Mouse (Mus musculus) left cerebral cortex, postnatal 36 days (tissue): Measurements from ENCODE around the gene Fer. TPM values are rescaled to one million over a fixed set of nuclear protein-coding genes. Genes with fewer than 3 reads are reported as not detected.

Experiments used
- DNase-seq, 2 experiments: peaks; one replicate each; pipeline ENCODE4 v3.0.0; 2021 to 2022; ENCODE audit warnings: low spot score in 2 of 2, mixed read lengths in 1 of 2
- intact Hi-C: fragments of 180-260 bp; cut with DNase I; formaldehyde crosslinking; loops from one replicate; pipeline ENCODE4 v1.15.1; 2025
- total RNA-seq, 2 experiments: library from RNA; stranded (reverse); gene quantifications; 2 replicates each; pipeline ENCODE4 v1.2.3; 2021

Gene Fer
- total RNA-seq, 2 experiments from 2014 or later, result 28.5 to 30.6 TPM

DNA sequence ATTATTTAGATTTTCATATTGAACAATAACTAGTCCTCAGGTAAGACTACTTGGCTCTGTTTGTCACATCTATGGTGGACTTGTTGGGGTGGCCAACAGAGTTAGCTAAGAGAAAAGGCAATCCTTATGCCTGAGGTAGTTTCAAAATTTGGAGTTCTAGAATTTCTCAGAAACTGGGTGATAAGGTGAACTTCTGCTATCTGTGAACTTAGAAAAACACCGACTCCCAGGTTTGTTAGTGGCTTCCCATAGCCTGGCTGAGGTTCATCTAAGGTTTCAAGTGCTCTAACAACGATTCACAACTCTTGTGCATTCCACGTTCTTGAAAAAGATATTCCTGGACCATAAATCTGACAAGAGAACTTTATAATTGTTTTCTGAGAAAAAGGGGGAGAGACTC is 463 bp upstream of the Fer start:
- intact Hi-C loops, result no loop called here
- no peak for DNase-seq

DNA sequence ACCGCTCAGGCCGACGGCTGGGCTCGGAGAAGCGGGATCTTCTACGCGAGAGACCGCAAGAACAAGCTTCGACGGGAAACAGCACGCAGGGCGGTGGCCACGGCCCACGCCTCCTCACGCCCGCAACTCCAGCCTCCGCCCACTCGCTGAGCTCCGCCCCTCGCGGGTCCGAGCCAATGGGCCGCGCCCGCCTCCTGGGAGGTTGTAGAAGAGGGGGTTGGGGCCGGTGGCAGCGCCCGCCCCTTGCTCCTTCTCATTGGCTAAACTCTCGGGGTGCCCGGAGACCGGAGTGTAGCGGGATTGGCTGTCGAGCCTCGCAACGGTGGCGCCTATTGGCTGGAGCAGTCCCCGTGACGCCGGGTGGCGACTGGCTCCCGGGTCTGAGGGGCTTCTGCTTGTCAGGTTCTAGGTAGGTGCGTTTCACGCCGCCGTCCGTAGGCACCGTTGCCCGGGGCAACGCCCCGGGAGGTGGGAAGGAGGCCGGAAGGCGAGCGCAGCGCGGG is 836 bp downstream of the Fer start, which contains the start of gene A930002H24Rik:
Gene A930002H24Rik, minus strand, starts transcription at position 145 of the 503 bp plus-strand sequence.
- intact Hi-C loops, result loop anchor here (1.0 kb wide), 1 partner anchor 14 kb away; no protein-coding TSS in a partner anchor
- peak; percentile 98 to 99 for DNase-seq

DNA sequence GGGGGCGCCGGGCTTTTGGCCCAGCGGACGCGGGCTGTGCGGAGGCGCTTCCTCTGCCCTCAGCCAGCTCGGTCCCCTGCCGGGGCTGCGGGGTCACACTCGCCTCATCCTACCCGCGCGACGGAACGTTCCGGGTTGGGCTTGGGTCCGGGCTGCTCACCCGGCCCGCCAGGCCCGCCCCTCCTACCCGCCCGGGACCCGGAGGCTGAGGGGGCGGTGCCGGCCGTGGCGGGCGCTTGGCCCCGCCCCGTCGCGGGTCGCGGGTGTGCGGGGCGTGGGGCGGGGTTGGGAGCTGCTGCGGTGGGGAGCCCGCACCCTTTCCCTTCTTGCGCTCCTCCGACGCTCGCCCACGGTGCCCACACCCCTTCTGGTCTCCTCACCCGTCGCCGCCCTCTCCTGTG is 1.3 kb downstream of the Fer start:
- DNase-seq, result no peak
- intact Hi-C loops, result no loop called here

DNA sequence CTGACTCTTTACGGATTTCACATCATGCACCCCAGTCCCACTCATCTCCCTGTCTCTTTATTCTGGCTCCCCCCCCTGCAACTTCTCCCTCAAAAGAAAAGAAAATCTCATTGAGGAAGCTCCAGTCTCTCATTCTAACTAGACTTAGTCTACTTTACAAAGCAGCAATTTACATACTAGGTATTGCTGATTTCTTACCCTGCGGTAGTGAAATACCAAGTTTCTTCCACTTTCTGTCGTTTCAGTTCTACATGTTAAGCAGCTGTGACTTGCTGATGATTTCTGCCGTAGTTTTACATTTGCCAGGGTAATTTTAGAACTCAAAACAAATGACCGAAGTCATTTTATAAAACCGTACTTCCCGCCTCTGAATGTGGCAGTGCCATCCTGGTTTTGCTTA is 8.9 kb downstream of the Fer start:
- intact Hi-C loops, result no loop called here
- no peak for DNase-seq

DNA sequence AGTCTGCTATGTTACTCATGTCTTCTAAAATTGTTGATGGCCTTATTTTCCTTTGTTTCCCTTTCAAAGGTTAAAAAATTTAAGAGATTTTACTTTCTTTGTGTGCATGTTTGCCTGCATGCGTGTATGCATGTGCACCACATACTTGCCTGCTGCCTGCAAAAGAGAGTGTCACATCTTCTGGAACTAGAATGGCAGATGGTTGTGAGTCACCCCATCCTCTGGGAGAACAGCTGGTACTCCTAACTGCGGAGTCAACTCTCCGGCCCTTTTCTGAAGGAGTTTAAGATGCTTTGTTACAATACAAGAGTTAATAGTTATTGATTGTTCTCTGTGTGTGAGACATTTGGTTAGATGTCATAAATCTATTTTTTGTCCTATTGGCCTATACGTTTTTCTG is 16.0 kb downstream of the Fer start:
- intact Hi-C loops, result no loop called here

DNA sequence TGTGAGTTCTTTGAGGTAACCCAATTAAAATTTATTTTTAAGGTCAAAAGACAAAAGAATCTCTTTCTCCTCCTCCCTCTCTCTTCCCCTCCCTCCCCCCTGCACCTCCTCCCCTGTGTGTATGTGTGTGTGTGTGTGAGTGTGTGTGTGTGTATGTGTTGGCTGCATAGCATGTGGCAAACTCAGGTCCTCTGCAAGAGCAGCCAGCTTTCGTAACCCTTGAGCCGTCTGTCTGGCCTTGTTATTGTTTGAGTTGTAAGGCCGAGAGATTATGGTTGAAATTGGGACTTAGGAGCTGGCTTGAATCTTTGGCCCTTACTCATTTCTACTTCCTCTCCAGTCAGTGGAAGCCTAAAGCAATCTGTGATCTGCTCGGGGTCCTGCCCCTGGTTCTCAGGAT is 17.1 kb downstream of the Fer start:
- intact Hi-C loops, result no loop called here
- DNase-seq, result no peak

More for the DNA sequence above, 16.0 kb downstream of the Fer start:
- DNase-seq, result peak in 1 of 2 experiments; percentile 15

DNA sequence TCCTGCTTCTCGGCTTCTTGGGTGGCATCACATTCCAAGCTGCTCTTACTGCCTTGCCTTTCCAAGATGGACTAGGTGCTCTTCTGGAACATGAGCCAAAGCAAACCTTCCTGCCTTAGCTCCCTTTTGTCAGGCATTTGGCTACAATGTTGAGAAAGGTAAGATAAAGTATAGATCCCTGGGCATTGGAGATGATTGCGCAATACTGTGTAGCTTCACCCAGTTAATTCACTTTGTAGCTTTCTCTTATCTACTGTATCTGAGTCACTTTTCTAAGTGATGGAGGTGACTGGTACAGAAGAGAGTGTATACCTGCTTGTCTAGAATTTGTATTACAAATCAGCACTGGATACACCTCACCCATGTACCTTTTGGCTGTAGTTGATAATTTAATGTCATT is 24.1 kb downstream of the Fer start:
- intact Hi-C loops, result no loop called here
- no peak for DNase-seq

DNA sequence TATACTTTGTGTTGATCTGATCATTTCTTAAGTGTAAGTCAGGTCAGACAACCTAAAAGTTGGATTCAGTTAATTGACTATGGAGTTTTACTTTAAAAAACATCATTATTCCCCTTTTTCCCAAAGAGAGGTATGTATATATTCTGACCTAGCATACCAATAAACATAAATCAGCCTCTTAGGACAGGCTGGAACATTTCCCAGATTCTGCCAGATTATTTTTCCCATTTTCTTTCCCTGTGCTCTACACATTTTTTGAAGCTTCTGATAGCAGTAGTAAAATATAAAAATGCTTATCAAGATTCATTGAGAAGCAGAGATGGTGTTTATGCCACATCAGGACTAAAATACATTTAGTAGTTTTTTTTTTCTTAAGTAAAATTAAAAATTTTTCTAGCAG is 27.7 kb downstream of the Fer start:
- intact Hi-C loops, result no loop called here
- no peak for DNase-seq

DNA sequence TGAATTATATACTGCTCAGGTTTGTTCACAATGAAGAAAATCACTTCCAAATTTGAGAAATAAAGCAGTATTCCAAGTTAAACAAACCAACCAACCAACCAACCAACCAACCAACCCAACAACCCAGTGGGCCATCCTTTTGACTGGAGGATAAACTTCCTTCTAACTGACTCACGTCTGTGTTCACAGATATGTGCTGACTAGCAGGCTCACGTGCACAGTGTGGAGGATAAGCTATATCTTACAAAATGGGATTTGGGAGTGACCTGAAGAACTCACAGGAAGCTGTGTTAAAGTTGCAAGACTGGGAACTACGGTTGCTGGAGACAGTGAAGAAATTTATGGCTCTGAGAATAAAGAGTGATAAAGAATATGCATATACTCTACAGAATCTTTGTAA is 33.0 kb downstream of the Fer start:
- no peak for DNase-seq
- intact Hi-C loops, result no loop called here

DNA sequence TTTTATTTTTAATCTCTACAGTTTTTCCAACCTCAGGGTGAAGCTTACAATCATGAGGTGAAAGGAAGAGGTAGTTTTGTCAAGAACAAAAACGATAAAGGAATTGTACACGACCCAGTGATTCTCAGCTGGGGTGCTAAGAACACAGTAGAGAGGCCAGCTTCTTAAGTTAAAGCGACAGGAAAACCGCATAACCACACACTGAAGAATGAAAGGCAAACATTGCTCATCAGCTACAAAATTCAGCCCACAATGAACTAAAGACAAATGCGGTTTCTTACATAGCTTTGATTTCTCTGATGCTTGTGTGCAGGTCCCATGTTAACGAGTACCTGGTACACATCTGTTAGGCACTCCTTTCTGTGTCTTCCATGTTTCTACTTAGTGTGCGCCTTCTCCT is 34.2 kb downstream of the Fer start:
- intact Hi-C loops, result no loop called here

DNA sequence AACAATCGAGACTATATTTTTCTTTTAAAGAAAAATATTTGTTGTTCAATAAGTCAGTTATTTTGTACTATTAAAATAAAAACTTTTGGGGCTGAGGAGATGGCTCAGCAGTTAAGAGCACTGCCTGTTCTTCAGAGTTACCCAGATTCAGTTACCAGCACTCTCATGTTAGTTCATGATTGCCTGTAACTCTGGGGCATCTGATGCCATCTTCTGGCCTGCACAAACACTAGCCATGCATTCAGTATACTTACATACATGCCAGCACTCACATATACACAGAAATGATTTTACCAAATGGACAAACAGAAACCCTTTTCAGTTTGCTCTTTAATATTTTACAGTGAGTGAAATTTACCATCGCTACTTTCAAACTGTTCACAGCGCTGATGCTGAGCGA is 46.4 kb downstream of the Fer start:
- no peak for DNase-seq
- intact Hi-C loops, result no loop called here

More for the DNA sequence above, 34.2 kb downstream of the Fer start:
- DNase-seq, result no peak

DNA sequence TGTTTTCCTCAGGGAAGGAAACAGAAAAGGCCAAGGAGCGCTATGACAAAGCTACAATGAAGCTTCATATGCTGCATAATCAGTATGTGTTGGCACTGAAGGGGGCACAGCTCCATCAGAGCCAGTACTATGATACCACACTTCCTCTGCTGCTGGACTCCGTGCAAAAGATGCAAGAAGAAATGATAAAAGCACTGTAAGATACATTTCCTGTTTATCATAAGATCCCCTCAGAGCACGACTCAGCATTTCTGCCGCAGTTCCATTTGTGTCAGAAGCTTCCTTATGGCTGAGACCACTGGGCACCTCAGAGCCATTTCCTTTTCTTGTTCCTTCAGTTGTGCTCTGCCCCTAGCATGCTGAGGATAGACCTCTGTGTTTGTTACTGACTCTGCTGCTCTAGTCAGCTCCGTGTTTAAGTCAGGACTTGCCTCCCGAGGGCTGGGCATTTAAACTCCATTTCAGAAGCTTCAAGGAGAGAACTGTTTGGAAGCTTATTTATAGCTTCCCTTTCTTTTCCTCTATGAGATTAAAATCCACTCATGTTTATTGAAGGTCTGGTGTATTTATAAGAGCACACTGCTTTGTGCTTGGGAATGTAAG is 58.8 kb downstream of the Fer start:
- intact Hi-C loops, result no loop called here
- no peak for DNase-seq

DNA sequence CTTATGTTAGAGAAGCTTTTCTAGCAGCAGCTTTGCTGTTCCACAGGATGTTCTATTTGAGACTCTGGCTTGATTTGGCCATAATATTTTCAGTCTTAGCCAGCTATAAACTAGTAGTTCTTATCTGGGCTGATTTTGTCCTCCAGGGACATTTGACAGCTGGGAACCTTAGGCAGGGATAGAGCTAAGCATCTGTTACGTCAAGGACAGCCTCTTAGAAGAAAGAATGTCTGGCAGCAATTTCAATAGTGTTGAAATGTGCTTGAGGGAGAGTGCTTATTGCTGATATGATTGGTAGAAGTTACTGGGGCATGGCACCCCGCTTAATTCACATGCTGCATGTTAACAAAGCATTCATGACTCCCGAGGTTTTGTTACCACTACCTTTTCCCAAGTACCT is 62.7 kb downstream of the Fer start:
- intact Hi-C loops, result no loop called here
- DNase-seq, result no peak

DNA sequence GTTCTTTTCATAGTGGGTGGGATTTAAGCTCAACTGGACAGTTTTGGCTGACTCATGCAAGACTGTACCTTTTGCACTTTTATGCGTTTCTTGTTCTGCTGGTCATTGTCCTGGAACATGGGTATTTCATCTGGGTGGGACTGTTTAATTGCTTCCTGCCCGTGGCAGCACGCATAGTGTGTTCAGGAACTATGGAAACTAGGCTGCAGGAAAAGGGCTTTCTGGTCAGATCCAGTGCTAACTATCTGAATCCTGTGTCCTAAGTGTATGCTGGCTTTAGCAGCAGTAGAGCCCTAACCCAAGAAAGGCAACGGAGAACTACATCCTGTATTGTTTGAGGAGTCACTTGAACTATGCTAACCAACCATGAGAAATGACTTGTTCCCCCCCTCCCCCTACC is 67.8 kb downstream of the Fer start:
- intact Hi-C loops, result no loop called here
- DNase-seq, result no peak

DNA sequence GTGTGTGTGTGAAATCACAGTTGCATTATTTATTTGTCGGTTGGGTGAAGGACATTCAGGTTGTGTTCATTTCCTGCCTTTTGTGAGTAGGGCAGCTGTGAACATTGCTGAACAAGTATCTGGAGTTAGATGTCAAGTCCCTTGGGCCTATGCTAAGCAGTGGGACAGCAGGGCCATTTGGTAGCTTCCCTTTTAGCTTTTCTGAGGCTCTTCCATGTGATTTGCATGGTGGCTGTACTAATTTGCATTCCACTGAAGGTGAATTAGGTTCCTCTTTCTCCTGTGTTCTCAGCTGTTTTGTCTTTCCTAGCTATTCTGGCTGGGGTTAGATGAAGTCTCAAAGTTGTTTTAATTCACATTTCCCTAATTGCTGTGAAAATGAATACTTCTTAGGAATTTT is 68.7 kb downstream of the Fer start:
- intact Hi-C loops, result no loop called here
- DNase-seq, result no peak

DNA sequence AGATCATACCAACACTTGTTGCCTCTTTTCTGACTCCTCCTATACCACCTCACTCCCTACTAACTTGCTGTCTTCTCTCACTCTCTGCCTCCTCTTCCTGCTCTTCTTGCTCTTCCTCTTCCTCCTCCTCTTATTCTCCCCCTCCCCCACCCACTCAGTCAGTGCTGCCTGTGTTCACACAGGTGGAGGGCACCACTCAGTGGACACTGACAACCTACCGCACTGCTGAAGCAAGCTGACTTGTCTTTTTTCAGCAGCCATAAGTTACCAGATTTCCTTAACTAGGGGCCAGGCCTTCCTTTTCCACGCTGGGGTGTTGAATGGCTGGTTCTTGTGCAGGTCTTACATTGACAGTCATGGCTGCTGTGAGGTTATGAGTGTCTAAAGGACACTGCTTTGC is 72.5 kb downstream of the Fer start:
- no peak for DNase-seq
- intact Hi-C loops, result no loop called here

DNA sequence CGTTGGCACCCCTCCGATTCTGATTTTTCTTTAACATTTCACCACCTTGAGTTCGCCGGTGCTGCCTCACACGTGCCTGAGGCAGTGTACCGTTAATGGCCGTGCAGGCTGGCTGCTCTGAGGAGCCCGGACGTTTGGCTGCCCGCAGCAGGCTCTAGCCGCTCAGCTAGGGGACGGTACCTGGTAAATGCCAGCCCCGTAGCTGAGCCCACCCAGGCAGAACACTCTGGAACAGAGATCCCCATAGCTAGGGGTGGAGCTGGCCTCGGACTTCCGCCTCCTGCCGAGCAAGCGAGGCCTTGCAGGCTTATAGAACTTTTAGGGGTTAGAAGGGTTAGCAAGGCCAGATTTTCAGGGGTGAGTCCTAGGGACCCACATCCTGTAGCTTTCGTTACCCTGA is 75.0 kb downstream of the Fer start:
- DNase-seq, result no peak
- intact Hi-C loops, result no loop called here

DNA sequence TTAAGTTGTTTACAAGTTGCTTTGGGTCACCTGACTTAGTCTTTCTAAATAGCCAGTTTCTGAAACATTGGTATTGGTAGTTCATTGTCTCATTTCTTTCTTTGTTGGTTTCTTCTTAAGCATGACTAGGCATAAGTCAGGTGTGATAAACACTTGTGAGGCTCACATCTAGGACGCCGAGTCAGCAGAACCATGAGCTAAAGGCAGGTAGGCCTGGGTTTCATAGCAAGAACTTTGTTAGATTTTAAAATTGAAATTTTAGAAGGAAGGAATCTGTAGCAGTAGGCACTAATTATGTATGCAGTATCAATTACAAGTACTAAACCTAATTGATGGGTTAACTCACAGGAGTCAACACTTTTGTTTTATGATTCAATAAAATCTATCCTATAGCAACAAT is 83.9 kb downstream of the Fer start:
- intact Hi-C loops, result no loop called here
- DNase-seq, result no peak

DNA sequence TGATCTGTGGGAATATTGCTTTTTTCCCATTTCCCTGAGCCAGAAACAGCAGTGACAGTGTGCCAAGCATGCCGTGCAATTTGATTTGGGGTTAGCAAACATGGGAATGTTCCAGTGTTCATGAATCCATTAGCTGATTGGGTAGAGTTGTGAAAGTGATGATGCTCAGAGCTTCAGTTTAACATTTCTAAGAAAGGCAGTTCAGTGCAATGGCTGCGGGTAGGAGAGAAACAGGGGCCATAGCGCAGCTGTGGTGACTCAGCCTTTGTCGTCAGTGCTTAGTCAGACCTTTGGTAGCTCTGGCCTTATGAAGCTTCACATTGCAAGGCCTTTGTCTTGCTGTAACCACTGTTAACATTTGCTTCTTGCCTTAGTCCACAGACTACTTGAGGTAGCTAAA is 85.9 kb downstream of the Fer start:
- intact Hi-C loops, result no loop called here

DNA sequence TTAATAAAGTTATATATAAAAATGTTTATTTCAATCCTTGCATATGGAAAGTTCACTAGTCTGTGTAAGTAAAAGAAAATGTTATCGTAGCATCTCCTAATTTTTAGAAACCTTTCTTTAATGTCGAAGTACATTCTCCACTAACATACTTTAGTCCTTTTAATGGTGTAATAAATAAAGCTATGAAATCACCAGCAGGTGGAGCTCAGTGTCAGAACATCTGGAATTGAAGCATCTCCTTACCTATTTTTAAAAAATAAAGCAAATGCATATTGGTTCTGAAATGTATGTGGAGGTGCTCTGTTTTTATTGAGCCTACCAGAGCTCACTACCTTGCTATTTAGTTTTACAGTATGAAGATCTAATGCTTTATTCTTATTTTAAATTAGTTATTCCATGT is 88.6 kb downstream of the Fer start:
- intact Hi-C loops, result loop anchor here (10.0 kb wide), 1 partner anchor 643 kb away; no protein-coding TSS in a partner anchor
- DNase-seq, result no peak

More for the DNA sequence above, 85.9 kb downstream of the Fer start:
- no peak for DNase-seq

DNA sequence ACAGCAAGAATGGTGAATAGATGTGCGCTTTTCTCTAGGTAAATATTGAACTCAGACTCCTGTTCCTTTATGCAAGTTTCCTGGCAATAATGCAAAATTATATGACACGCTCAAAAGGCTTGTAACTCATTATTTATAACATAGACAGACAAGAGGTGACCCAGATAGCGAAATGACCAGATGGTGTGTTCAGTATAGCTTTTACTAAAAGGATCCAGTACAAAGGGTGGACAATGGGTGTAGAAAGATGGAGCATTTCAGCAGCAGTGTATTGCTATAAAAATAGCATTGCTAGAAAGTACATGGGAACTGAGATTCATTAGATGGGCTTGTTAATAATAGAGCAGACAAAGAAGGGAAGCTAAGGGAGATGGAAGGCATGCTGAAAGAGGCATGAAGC is 104.2 kb downstream of the Fer start:
- DNase-seq, result no peak
- intact Hi-C loops, result no loop called here

DNA sequence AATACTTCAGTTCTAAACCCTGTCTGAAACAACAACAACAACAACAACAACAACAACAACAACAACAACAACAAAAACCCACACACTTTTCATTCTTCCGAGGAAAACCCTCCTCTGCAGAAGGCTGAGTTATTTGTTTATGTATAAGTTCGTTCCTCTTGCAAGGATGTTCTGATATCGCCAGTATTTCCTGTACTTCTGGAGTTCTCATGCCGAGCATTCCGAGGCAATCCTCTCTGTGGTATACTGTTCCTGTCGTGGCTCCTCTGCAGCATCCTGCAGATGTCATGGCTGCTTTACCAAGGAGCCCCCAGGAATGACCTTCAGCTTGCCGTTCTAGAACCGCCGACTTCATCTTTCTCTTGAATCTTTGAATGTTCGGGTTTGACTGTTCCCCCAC is 106.6 kb downstream of the Fer start:
- no peak for DNase-seq
- intact Hi-C loops, result no loop called here
